ENCODE assay signal across 20 mouse cellular contexts in the genomic region with DNA sequence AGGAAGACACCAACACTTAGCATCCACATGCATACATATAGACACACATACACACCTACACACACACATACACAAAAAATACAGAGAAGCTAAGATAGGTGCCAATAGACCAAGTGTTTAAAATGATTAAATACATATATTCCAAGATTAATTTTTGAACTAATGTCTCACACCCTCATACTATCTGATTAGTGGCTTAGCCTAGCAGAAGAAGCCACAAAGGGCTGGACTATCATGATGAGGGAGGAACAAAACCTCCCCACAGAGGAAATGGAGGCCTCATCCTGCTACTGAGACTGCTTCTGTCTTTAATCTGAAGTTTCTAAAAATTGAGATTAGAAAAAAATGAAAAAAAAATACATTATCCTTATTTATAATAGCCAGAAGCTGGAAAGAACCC.
DNase-seq lines count a peak whose midpoint lies in the region; ATAC-seq and TF ChIP-seq lines count a peak whose summit lies in the region.
"Had no signal": no experiment of that assay in that cellular context is flagged by ENCODE, and none has a peak within 500 bp of the region (broad histone marks: within the 10 kb centered on the region; RNA-seq: fewer than 3 reads in every experiment).

No protein-coding gene starts in this region.

- no peak overlapping the region for H3K9ac ChIP-seq in heart, embryonic 11.5 days (ENCODE audit: low read depth, low read length)
- no peak overlapping the region for H3K9ac ChIP-seq in MEL (ENCODE audit: control insufficient read depth, low read depth, low read length, poor library complexity, severe bottlenecking)

- no peak overlapping the region for H3K4me3 ChIP-seq in heart, embryonic 11.5 days (ENCODE audit: low read depth, low read length)
- H3K4me3 ChIP-seq in MEL (ENCODE audit: control insufficient read depth in 1 of 2, insufficient read depth in 1 of 2, low read depth in 2 of 2, low read length in 2 of 2), result no peak overlapping the region

- H3K4me2 ChIP-seq in heart, embryonic 11.5 days, result no peak overlapping the region

- intact Hi-C loops in left cerebral cortex, postnatal 25 days (cut with DNase I), result no loop called here

- no peak overlapping the region for H3K27ac ChIP-seq in heart, embryonic 11.5 days (ENCODE audit: low read depth, low read length)
- no peak overlapping the region for H3K27ac ChIP-seq in MEL (ENCODE audit: control insufficient read depth, low read depth, low read length)

- TF ChIP-seq CTCF in MEL (IDR thresholded peaks at IDR 0.05 in 2 of 3, conservative IDR thresholded peaks at IDR 0.05 in 1 of 3; ENCODE audit: control insufficient read depth in 1 of 3, insufficient read depth in 1 of 3, low read depth in 2 of 3, low read length in 3 of 3, poor library complexity in 1 of 3, severe bottlenecking in 1 of 3), result no peak

- DNase-seq in heart, adult 11 months, result peak; percentile 1
- peak; percentile 41 for DNase-seq in MEL (ENCODE audit: low read depth, low spot score)
- DNase-seq in left cerebral cortex, postnatal 25 days (ENCODE audit: low spot score in 2 of 2), result no peak
- DNase-seq: adrenal gland, adult 2 months; adrenal gland, adult 8-10 months; adrenal gland, postnatal 10 days; adrenal gland, postnatal 14 days; adrenal gland, postnatal 25 days; adrenal gland, postnatal 36 days; B cell, adult 2 months; cerebellum, adult 11 months; cerebellum, adult 11-12 months; cerebellum, adult 18-20 months; cerebellum, adult 2 months had no signal

- no peaks in the 10 kb centered on the region for H3K4me1 ChIP-seq in heart, embryonic 11.5 days (ENCODE audit: control insufficient read depth, insufficient read depth, low read length)
- no peaks in the 10 kb centered on the region for H3K4me1 ChIP-seq in MEL (ENCODE audit: control insufficient read depth in 1 of 2, insufficient read depth in 2 of 2, low read length in 2 of 2)

- no peak for ATAC-seq in heart, embryonic 11.5 days (replicated peaks; ENCODE audit: insufficient number of reproducible peaks, low FRiP score, low TSS enrichment)
- ATAC-seq: activated CD4-positive, CD25-positive, alpha-beta regulatory T cell, adult 4 months; CD4-positive, CD25-positive, alpha-beta regulatory T cell, adult 4 months; Patski had no signal

- no peaks in the 10 kb centered on the region for H3K36me3 ChIP-seq in heart, embryonic 11.5 days (ENCODE audit: control insufficient read depth, insufficient read depth, low read length)
- H3K36me3 ChIP-seq in MEL (ENCODE audit: control insufficient read depth in 1 of 2, insufficient read depth in 2 of 2, low read length in 2 of 2), result no peaks in the 10 kb centered on the region
- H3K36me3 ChIP-seq: G1E had no signal

- no peaks in the 10 kb centered on the region for H3K27me3 ChIP-seq in heart, embryonic 11.5 days (ENCODE audit: control insufficient read depth, insufficient read depth, low read length)
- no peaks in the 10 kb centered on the region for H3K27me3 ChIP-seq in MEL (ENCODE audit: control insufficient read depth in 1 of 2, insufficient read depth in 2 of 2, low read length in 2 of 2)
- H3K27me3 ChIP-seq: CH12.LX, Patski had no signal

- TF ChIP-seq RAD21 in MEL (IDR thresholded peaks at IDR 0.05; ENCODE audit: low read depth, low read length), result no peak

- no peaks in the 10 kb centered on the region for H3K79me2 ChIP-seq in MEL (ENCODE audit: control insufficient read depth, insufficient read depth, low read length, poor library complexity)

- peak; percentile 18 to 54; a peak in 1 of 4 replicates for TF ChIP-seq EP300 in MEL (IDR thresholded peaks at IDR 0.05; ENCODE audit: low read depth in 1 of 2, low read length in 2 of 2)

- H3K9me3 ChIP-seq in heart, embryonic 11.5 days (replicated peaks; ENCODE audit: control insufficient read depth, low read length), result no peaks in the 10 kb centered on the region
- H3K9me3 ChIP-seq in MEL (replicated peaks; ENCODE audit: insufficient read depth, low read length), result no peaks in the 10 kb centered on the region
- H3K9me3 ChIP-seq: G1E had no signal

- no peak for TF ChIP-seq POLR2A in MEL (IDR thresholded peaks at IDR 0.05; ENCODE audit: control insufficient read depth in 1 of 2, insufficient read depth in 1 of 2, low read depth in 1 of 2, low read length in 2 of 2, poor library complexity in 1 of 2)

TF ChIP-seq in MEL, 35 proteins besides CTCF, POLR2A, EP300 and RAD21:
- TF ChIP-seq UBTF (IDR thresholded peaks at IDR 0.05; ENCODE audit: borderline replicate concordance, insufficient read depth, low read depth, low read length) (no peak), MEF2A (IDR thresholded peaks at IDR 0.05; ENCODE audit: extremely low read depth, insufficient replicate concordance, low read depth, low read length, poor library complexity, severe bottlenecking) (no peak), MYB (IDR thresholded peaks at IDR 0.05; ENCODE audit: low read depth, low read length) (no peak), NRF1 (IDR thresholded peaks at IDR 0.05; ENCODE audit: insufficient read depth, low read depth, low read length, poor library complexity, severe bottlenecking) (no peak), POLR2AphosphoS5 (IDR thresholded peaks at IDR 0.05; ENCODE audit: borderline replicate concordance, low read depth, low read length) (no peak), TCF12 (IDR thresholded peaks at IDR 0.05; ENCODE audit: low read depth, low read length) (peak; percentile 28; the same call in 1 of the 2 replicates), KAT2A (conservative IDR thresholded peaks at IDR 0.05; ENCODE audit: low read depth, low read length) (no peak), GATA1 (IDR thresholded peaks at IDR 0.05; ENCODE audit: low read depth, low read length) (peak; percentile 53; the same call in 1 of the 2 replicates), RCOR1 (IDR thresholded peaks at IDR 0.05; ENCODE audit: low read depth, low read length) (0 out of 2 replicates have a peak, but pooled peaks have one; percentile 30), ZC3H11A (IDR thresholded peaks at IDR 0.05; ENCODE audit: low read depth, low read length) (no peak), POLR2AphosphoS2 (IDR thresholded peaks at IDR 0.05; ENCODE audit: low read length) (no peak), CHD2 (IDR thresholded peaks at IDR 0.05; ENCODE audit: low read length) (no peak), SMC3 (IDR thresholded peaks at IDR 0.05; ENCODE audit: low read depth, low read length) (no peak), HCFC1 (IDR thresholded peaks at IDR 0.05; ENCODE audit: low read depth, low read length) (no peak), E2F4 (IDR thresholded peaks at IDR 0.05; ENCODE audit: borderline replicate concordance, low read depth, low read length) (no peak), MAZ (IDR thresholded peaks at IDR 0.05; ENCODE audit: low read depth, low read length) (no peak), GABPA (IDR thresholded peaks at IDR 0.05; ENCODE audit: low read depth, low read length) (no peak)

Comparison
In these comparisons a context has a peak if more than half of its experiments do, and no peak if none do; other contexts are left out.
1. DNase-seq: peak in heart, adult 11 months (single experiment) and MEL (single experiment); none in left cerebral cortex, postnatal 25 days (0 of 2).